Mouse (Mus musculus) heart, embryonic 15.5 days (tissue): ENCODE measurements around the gene Hoxc12. TPM values are rescaled to one million over a fixed set of nuclear protein-coding genes. Genes with fewer than 3 reads are reported as not detected.
A peak's percentile ranks its signal among the peaks of the same experiment; 100 is the strongest.

Experiments used
- ATAC-seq: fragments of 200-750 bp; cut with Nextera tagmentation; replicated peaks from 2 replicates; pipeline ENCODE4 v1.8.0; 2017; ENCODE audit warnings: low read depth, moderate TSS enrichment; ENCODE audit not compliant: insufficient number of reproducible peaks, insufficient read depth, low FRiP score
- H3K27ac ChIP-seq: fragments of 300-500 bp; sonication (generic); 2 replicates; pipeline ENCODE4 v1.5.1; 2015; ENCODE audit warnings: mild to moderate bottlenecking, inconsistent platforms
- H3K27me3 ChIP-seq: fragments of 300-500 bp; sonication (generic); 2 replicates; pipeline ENCODE4 v1.6.1; 2015; ENCODE audit warnings: inconsistent platforms
- H3K36me3 ChIP-seq: fragments of 300-500 bp; sonication (generic); 2 replicates; pipeline ENCODE4 v1.6.1; 2015; ENCODE audit warnings: mild to moderate bottlenecking, inconsistent platforms
- H3K4me1 ChIP-seq: fragments of 300-500 bp; sonication (generic); replicated peaks from 2 replicates; pipeline ENCODE4 v1.6.1; 2015; ENCODE audit warnings: inconsistent platforms
- H3K4me2 ChIP-seq: fragments of 300-500 bp; sonication (generic); 2 replicates; pipeline ENCODE4 v1.6.1; 2015; ENCODE audit warnings: inconsistent platforms, mild to moderate bottlenecking, moderate library complexity
- H3K4me3 ChIP-seq: fragments of 300-500 bp; sonication (generic); 2 replicates; pipeline ENCODE4 v1.5.1; 2015; ENCODE audit warnings: mild to moderate bottlenecking, inconsistent platforms
- H3K9ac ChIP-seq: fragments of 300-500 bp; sonication (generic); 2 replicates; pipeline ENCODE4 v1.6.1; 2015; ENCODE audit warnings: mild to moderate bottlenecking, inconsistent platforms
- H3K9me3 ChIP-seq: fragments of 300-500 bp; sonication (generic); replicated peaks from 2 replicates; pipeline ENCODE4 v1.6.1; 2016; ENCODE audit warnings: inconsistent platforms
- WGBS: fragments of 180-500 bp; shearing (Covaris S2); methylation state at CpG from one replicate; pipeline ENCODE4 v1.1.7; 2015; ENCODE audit warnings: mixed read lengths; 5-methylcytosine and 5-hydroxymethylcytosine counted together
- polyA plus RNA-seq: library from polyadenylated mRNA; unstranded; fragments of >200 nt; fragmentation: Nextera tagmentation; extraction: Ambion mirVana; gene quantifications from 2 replicates; pipeline ENCODE4 v1.2.1, GENCODE M21; 2015

Hoxc12 gene
- polyA plus RNA-seq, 1 experiment from 2014 or later: not detected

GRCm38 (mm10) chr15:102939256-102940155 lies 2.9 kb downstream of the Hoxc12 start:
- Histone ChIP-seq H3K27me3 (peaks cover 100% of the 10 kb centered on the region), H3K9me3 (no peaks in the 10 kb centered on the region), H3K36me3 (no peaks in the 10 kb centered on the region), H3K9ac (no peak overlapping the region), H3K4me2 (no peak overlapping the region), H3K27ac (no peak overlapping the region), H3K4me1 (peaks cover 14% of the 10 kb centered on the region), H3K4me3 (no peak overlapping the region)
- ATAC-seq: no peak
- WGBS: 1% methylated on average over 34 of the region's 34 CpGs

GRCm38 (mm10) chr15:102942739-102943467 lies 6.3 kb downstream of the Hoxc12 start:
- H3K4me3 ChIP-seq: peak overlapping the region; percentile 35
- no peak for ATAC-seq
- H3K4me1 ChIP-seq: peaks cover 5% of the 10 kb centered on the region
- under 1% methylated on average over 49 of the region's 53 CpGs for WGBS
- H3K9ac ChIP-seq: 0 out of 2 replicates have a peak overlapping the region, but pooled peaks have one; percentile 15
- H3K4me2 ChIP-seq: peak overlapping the region; percentile 55
- H3K27ac ChIP-seq: no peak overlapping the region
- peaks cover 100% of the 10 kb centered on the region for H3K27me3 ChIP-seq
- H3K36me3 ChIP-seq: no peaks in the 10 kb centered on the region
- no peaks in the 10 kb centered on the region for H3K9me3 ChIP-seq

GRCm38 (mm10) chr15:102943468-102943813 lies 6.9 kb downstream of the Hoxc12 start:
- Histone ChIP-seq H3K27ac (no peak overlapping the region), H3K4me3 (peak overlapping the region; percentile 35; the same call in 1 of the 2 replicates)

DNA sequence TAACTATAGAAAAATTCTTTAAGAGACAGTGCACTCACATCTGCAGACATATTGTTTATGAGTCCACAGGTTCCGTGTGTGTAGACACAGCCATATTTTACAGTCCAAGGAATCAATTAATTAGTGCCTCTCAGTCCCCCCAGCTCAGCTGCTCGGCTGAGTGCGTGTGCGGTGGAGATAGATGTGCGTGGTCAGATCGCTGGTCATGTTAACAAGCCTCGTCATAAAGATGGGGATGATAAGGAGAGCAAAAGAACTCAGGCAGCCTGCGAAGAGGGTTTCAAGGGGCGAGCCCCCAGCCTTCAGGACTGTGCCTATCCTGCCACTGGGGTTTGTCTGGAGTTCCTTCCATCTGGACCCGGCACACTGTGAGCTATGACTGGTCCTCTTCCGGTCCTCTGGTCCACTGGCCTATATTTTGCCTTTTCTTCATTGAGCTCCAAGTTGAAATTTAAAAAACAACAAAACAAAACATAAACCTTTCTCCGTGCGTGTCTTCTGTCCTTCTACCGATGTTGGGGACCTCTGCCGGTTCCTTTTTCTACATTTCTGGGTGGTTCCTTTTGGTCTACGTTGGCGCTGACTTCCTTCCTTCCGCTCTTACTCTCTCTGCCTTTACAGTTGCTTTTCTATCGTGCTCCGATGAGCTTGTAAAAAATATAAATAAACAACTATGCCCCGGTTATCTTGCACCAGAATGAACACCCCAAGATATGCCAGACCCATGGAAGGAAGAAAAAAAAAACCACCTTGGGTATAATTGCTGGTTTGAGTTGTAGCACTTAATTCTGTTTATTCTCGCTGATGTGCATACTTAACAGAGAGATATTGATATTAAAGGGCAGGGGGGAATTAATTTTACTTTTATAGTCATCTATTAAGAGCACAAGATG lies 8.9 kb downstream of the Hoxc12 start:
- no peak overlapping the region for H3K4me2 ChIP-seq
- H3K36me3 ChIP-seq: no peaks in the 10 kb centered on the region
- no peaks in the 10 kb centered on the region for H3K9me3 ChIP-seq
- no peak for ATAC-seq
- peaks cover 100% of the 10 kb centered on the region for H3K27me3 ChIP-seq
- peaks cover 5% of the 10 kb centered on the region for H3K4me1 ChIP-seq
- 13% methylated on average over 22 of the region's 22 CpGs for WGBS
- no peak overlapping the region for H3K9ac ChIP-seq
- no peak overlapping the region for H3K4me3 ChIP-seq
- no peak overlapping the region for H3K27ac ChIP-seq

More at GRCm38 (mm10) chr15:102943468-102943813, 6.9 kb downstream of the Hoxc12 start:
- Histone ChIP-seq H3K27me3 (peaks cover 100% of the 10 kb centered on the region), H3K9me3 (no peaks in the 10 kb centered on the region), H3K9ac (no peak overlapping the region), H3K4me1 (peaks cover 5% of the 10 kb centered on the region), H3K4me2 (peak overlapping the region; percentile 55; the same call in 1 of the 2 replicates), H3K36me3 (no peaks in the 10 kb centered on the region)
- ATAC-seq: no peak
- WGBS: 4% methylated on average over 5 of the region's 5 CpGs

GRCm38 (mm10) chr15:102947276-102947675 lies 10.7 kb downstream of the Hoxc12 start:
- H3K4me2 ChIP-seq: no peak overlapping the region
- H3K27me3 ChIP-seq: peaks cover 100% of the 10 kb centered on the region
- no peaks in the 10 kb centered on the region for H3K36me3 ChIP-seq
- H3K9ac ChIP-seq: no peak overlapping the region
- H3K4me3 ChIP-seq: no peak overlapping the region
- WGBS: 1% methylated on average over 9 of the region's 9 CpGs
- peaks cover 5% of the 10 kb centered on the region for H3K4me1 ChIP-seq
- no peaks in the 10 kb centered on the region for H3K9me3 ChIP-seq
- H3K27ac ChIP-seq: no peak overlapping the region
- no peak for ATAC-seq

- Histone ChIP-seq H3K4me3 (no peak overlapping the region), H3K27ac (no peak overlapping the region), H3K9me3 (no peaks in the 10 kb centered on the region), H3K27me3 (peaks cover 100% of the 10 kb centered on the region), H3K4me2 (no peak overlapping the region), H3K36me3 (no peaks in the 10 kb centered on the region), H3K9ac (no peak overlapping the region), H3K4me1 (no peaks in the 10 kb centered on the region)
- WGBS: 13% methylated on average over 2 of the region's 2 CpGs
- no peak for ATAC-seq
Measured at GRCm38 (mm10) chr15:102948842-102949241, 12.3 kb downstream of the Hoxc12 start.

DNA sequence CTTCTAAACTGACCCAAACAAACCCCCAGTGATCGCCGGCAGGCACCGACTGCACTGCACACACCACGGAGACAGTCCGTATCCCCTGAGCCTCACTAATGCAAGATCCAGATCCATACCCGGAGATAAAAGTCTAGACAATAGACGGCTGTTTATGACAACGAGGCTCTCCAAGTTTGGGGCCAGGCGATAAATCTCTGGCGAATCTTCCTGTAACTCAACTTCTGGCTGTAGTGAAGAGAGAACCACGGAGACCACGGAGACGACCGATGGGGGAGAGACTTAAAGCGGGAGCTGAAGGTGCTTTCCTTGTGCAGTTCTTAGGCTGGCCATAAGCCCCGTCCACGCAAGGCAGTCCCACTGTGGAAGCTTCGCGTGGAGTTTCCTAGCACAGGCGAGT lies 13.1 kb downstream of the Hoxc12 start:
- no peak overlapping the region for H3K27ac ChIP-seq
- peaks cover 100% of the 10 kb centered on the region for H3K27me3 ChIP-seq
- no peaks in the 10 kb centered on the region for H3K9me3 ChIP-seq
- H3K4me3 ChIP-seq: no peak overlapping the region
- H3K4me1 ChIP-seq: no peaks in the 10 kb centered on the region
- no peak overlapping the region for H3K4me2 ChIP-seq
- no peak overlapping the region for H3K9ac ChIP-seq
- H3K36me3 ChIP-seq: no peaks in the 10 kb centered on the region
- no peak for ATAC-seq
- WGBS: 2% methylated on average over 20 of the region's 20 CpGs

DNA sequence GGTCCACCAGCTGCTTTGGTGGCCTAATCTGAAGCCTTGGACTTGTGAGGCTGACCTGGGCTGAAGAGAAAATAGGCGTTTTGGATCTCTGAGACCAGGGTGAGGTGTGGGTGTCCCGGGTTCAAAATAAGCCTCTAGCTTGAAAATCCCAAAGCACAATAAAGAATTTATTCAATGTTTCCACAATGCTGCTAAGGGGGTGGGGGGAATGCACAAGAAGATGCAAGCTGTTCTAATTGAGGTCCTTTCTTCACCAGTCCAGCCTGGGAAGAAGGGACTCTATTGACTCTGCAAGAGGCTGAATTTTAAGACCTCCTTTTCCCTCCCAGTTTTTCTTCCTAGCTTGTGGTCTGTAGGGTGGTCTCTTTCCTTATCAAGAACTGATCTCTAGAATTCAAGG lies 14.3 kb downstream of the Hoxc12 start:
- Histone ChIP-seq H3K4me1 (no peaks in the 10 kb centered on the region), H3K4me2 (no peak overlapping the region), H3K9ac (no peak overlapping the region), H3K36me3 (no peaks in the 10 kb centered on the region), H3K27me3 (peaks cover 100% of the 10 kb centered on the region), H3K9me3 (no peaks in the 10 kb centered on the region), H3K27ac (no peak overlapping the region), H3K4me3 (no peak overlapping the region)
- no peak for ATAC-seq
- WGBS: 16% methylated on average over 2 of the region's 2 CpGs

- Histone ChIP-seq H3K36me3 (no peaks in the 10 kb centered on the region), H3K27ac (no peak overlapping the region), H3K4me3 (no peak overlapping the region), H3K9ac (no peak overlapping the region), H3K9me3 (no peaks in the 10 kb centered on the region), H3K4me2 (no peak overlapping the region), H3K27me3 (peaks cover 100% of the 10 kb centered on the region), H3K4me1 (0 out of 2 replicates have a peak, but pooled peaks cover 3% of the 10 kb centered on the region)
- ATAC-seq: no peak
- 8% methylated on average over 6 of the region's 6 CpGs for WGBS
Measured at GRCm38 (mm10) chr15:102953561-102953960, 17.0 kb downstream of the Hoxc12 start.

- Histone ChIP-seq H3K36me3 (no peaks in the 10 kb centered on the region), H3K27me3 (peaks cover 98% of the 10 kb centered on the region), H3K27ac (no peak within 1 kb of the TSS), H3K4me1 (0 out of 2 replicates have a peak, but pooled peaks cover 3% of the 10 kb centered on the region), H3K9me3 (no peaks in the 10 kb centered on the region), H3K9ac (no peak within 1 kb of the TSS), H3K4me2 (no peak within 1 kb of the TSS), H3K4me3 (no peak within 1 kb of the TSS; the same call in 1 of the 2 replicates)
- WGBS: 2% methylated on average over 56 of the region's 57 CpGs
- ATAC-seq: no peak
Measured at GRCm38 (mm10) chr15:102954192-102955006, 17.8 kb downstream of the Hoxc12 start, which contains the start of gene Hoxc11. TSS of gene Hoxc11 (plus strand) at chr15:102954427.
